Mouse (Mus musculus) large intestine, adult 2 months (tissue): ENCODE results near the gene Kpna6. TPM values are rescaled to one million over a fixed set of nuclear protein-coding genes. Genes with fewer than 3 reads are reported as not detected.

Source experiments
- DNase-seq: peaks from one replicate; pipeline ENCODE4 v3.0.0-alpha.2; 2012; ENCODE audit warnings: low read depth, low spot score
- WGBS: fragments of 180-500 bp; shearing (Covaris S2); methylation state at CpG from one replicate; pipeline ENCODE4 v1.1.7; 2018; 5-methylcytosine and 5-hydroxymethylcytosine counted together
- polyA plus RNA-seq: library from polyadenylated mRNA; depleted of rRNA; stranded (reverse); fragments of >200 nt; gene quantifications from 2 replicates; pipeline ENCODE4 v1.2.3, GENCODE M21; 2012; rRNA removed

Kpna6 gene
- polyA plus RNA-seq, 1 experiment = 15.1 TPM

- no peak for DNase-seq
- whole genome bisulfite sequencing = 46% methylated on average over 11 of the region's 11 CpGs
Observed at GRCm38 (mm10) chr4:129620419-129621282, 51.9 kb downstream of the Kpna6 start.

DNA sequence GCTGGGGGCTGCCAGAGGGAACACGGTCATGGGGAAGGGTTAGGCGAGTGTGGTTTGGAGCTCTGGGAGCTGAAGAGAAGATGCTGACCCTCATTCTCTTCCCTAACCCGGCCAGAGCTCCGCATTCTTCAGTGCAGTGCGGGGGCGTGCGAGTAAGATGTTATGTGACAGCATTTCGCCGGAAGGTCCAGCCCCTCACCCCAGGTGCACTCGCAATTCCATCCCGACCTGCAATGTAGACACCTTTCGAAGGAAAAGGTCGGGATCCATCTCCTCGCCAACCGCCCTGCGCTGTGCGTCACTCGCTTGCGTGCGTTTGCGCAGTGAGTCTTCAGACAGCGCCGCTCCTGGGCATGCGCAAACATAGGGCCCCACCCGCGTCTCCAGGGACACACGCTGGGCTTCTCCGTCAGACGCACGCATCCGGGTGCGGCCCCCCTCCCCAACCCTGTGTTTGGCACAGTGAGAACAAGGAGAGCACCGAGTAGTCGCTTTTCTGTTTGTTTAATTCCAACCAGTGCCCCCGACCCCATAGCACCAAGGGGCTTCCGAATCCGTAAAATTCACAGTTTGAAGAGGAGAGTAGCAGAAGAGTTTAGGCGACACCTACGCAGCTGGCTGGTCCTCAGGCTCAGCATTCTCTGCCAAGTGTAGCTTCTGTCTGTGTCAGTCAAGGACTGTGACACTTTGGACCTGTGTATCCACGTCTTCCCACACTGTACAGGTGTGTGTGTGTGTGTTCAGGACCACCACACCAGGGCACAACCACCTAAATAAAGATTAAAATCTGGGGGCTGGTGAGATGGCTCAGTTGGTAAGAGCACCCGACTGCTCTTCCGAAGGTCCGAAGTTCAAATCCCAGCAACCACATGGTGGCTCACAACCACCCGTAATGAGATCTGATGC, 53.5 kb downstream of the Kpna6 start, which contains the start of gene Iqcc:
Iqcc (minus strand) TSS at position 314 of the 906 bp plus-strand sequence.
- DNase-seq = no peak
- WGBS = 3% methylated on average over 44 of the region's 44 CpGs

- DNase-seq = no peak
- 92% methylated on average over 5 of the region's 5 CpGs for WGBS
Observed at GRCm38 (mm10) chr4:129618031-129618430, 54.5 kb downstream of the Kpna6 start.

DNA sequence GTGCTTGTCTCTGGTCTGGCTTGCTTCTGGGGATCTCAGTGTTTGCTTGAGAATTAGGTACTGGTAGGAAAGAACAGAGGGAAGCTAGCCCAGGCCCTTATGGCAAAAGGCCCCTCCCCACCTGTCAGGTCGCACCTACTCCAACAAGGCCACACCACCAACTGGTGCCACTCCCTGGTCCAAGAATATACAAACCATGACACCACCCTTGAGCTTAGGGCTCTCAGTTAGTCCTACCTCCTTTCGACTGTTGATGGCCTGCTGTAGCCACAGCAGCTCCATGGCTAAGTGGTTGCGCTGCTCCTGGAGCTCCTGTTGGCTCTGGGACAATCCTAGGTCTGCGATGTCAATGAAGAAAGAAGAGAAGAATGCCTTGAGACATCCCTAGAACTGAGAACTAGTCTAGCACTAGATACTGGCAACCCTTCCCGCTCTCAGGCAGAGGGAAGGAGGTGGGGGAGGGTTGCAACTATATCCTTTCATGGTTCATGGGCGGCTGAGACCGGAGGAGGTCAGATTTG, 55.4 kb downstream of the Kpna6 start:
- WGBS = 90% methylated on average over 7 of the region's 7 CpGs
- no peak for DNase-seq

- WGBS = 85% methylated on average over 3 of the region's 3 CpGs
- no peak for DNase-seq
Observed at GRCm38 (mm10) chr4:129616631-129617030, 55.9 kb downstream of the Kpna6 start.

DNA sequence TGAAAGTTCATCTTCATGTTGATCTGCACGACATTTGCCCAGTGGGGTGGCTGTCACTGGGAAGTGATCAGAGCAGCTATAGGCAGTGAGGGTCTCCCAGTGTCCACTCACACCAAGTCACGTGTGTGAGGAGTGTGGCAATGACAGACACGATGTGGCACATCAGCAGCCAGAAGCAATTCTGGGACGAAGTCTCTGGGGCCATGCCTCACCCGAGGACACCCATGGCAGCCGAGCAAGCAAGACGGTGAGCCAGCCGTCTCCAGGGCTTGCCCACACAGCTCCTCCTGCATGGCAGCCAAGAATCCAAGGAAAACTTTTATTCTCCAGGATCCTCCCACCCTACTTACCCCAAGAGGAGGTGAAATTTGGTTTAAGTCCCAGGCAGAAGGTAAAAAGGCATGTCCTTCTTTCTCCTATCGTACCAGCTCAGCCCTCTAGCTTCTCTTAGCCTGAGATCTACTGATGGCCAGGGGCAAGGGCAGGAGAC, 56.7 kb downstream of the Kpna6 start:
- no peak for DNase-seq
- 88% methylated on average over 9 of the region's 9 CpGs for WGBS

DNA sequence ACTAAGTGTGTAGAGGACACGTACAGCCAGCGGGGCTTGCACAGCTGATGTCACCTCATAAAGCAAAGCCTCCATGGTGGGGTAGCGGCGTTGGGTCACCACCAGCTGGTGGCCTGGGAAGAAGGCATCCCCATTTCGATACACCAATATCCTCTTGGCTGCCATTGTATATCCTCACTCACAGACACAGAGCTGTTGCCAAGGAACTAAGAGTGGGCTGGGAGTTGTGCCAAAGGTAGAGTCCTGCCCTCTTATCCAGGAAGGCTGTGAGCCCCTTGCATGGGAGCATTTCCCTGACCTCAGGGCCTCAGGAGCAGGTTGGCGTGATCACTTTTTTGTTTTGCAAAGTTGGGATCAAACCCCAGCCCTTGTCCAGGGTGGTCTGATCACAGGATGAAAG, 58.5 kb downstream of the Kpna6 start, which contains the start of gene Dcdc2b:
Dcdc2b (minus strand) TSS at position 165 of the 400 bp plus-strand sequence.
- no peak for DNase-seq
- WGBS = 72% methylated on average over 6 of the region's 6 CpGs

DNA sequence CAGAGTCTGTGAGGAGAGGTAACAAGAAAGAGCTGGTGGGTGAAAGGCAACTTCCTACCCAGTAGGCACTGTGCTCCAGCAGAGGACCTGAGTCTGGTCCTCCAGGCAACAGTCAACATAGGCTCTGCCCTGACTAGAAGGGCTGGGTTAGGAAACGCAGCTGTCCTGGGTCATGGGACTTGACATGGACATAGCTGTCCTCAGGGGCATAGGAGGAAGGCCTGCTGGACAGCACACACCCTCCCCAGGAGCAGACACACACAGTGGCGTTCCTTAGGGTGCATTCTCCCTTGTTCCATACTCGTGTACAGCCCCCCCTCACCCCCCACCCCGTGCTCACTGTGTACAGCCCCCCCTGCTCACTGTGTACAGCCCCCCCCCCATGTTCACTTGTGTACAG, 62.1 kb downstream of the Kpna6 start:
- WGBS = 60% methylated on average over 4 of the region's 4 CpGs
- no peak for DNase-seq

GRCm38 (mm10) chr4:129610026-129610425, 62.5 kb downstream of the Kpna6 start:
- 54% methylated on average over 4 of the region's 4 CpGs for WGBS
- DNase-seq = no peak

- WGBS = 56% methylated on average over 12 of the region's 12 CpGs
- DNase-seq = no peak
Observed at GRCm38 (mm10) chr4:129609139-129609631, 63.4 kb downstream of the Kpna6 start.

GRCm38 (mm10) chr4:129608426-129609025, 64.0 kb downstream of the Kpna6 start:
- no peak for DNase-seq
- WGBS = 30% methylated on average over 7 of the region's 7 CpGs

DNA sequence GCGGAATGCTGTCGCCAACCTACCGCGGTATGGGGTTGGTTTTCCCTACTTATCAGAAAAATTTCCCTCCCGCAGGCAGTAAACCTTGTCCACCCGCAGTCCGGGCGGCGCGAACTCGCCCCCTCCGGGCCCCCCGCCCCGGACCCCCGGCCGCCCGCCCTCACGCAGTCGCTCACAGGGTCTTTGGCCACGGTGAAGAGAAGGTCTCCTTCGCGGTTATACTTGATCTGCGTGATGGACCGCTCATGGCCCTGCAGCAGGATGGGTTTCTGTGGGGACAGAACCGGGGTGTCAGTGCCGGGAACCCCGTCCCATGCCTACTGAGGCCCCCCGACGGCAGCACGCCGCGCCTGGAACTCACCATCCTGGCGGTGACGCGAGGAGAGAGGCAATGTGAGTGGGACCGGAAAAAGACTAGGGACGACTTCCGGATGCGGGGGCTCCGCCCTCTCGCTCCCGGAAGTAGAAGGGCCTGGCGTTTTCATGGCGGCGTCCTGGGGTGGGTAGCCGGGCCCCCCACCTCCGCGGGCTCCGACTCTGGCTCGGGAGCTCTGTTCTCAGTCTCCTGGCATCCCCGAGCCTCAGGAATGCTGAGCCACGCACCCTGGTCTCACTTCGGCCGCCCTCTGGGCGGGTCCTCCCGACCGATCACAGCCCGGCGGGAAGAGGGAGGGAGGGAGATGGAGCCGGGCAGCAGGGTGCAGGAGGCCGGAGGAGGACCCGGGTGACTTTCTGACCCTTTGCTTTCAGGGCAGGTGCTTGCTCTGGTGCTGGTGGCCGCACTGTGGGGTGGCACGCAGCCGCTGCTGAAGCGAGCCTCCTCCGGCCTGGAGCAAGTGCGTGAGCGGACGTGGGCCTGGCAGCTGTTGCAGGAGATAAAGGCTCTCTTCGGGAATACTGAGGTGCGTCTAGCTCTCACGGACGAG, 72.1 kb downstream of the Kpna6 start, which contains the start of the genes Eif3i and Tmem234:
Eif3i (minus strand) TSS at position 416 of the 926 bp plus-strand sequence.
Tmem234 (plus strand) TSS at position 436 of the 926 bp plus-strand sequence.
- under 1% methylated on average over 74 of the region's 74 CpGs for WGBS
- no peak for DNase-seq

Other genes with a start within 250 kb of the Kpna6 start
- 0.02 TPM in 1 of 2 replicates, not detected in the other for gene Zbtb8b, start 231.9 kb downstream of the Kpna6 start, polyA plus RNA-seq
- gene Bsdc1, start 211.2 kb downstream of the Kpna6 start, polyA plus RNA-seq = 22.8 and 26.3 TPM in 2 replicates
- gene Tssk3, start 181.7 kb downstream of the Kpna6 start, polyA plus RNA-seq = not detected in 2 replicates
- gene Fam229a, start 181.6 kb downstream of the Kpna6 start, polyA plus RNA-seq = 0.17 TPM in 1 of 2 replicates, not detected in the other
- 29.3 and 50.1 TPM in 2 replicates for gene Marcksl1, start 159.2 kb downstream of the Kpna6 start, polyA plus RNA-seq
- 56.6 and 67.3 TPM in 2 replicates for gene Hdac1, start 130.1 kb downstream of the Kpna6 start, polyA plus RNA-seq
- 20.6 TPM in 2 replicates for gene Lck, start 99.1 kb downstream of the Kpna6 start, polyA plus RNA-seq
- gene Fam167b, start 94.2 kb downstream of the Kpna6 start, polyA plus RNA-seq = 0.57 and 0.71 TPM in 2 replicates
- 325 and 337 TPM in 2 replicates for gene Eif3i, start 72.1 kb downstream of the Kpna6 start, polyA plus RNA-seq
- gene Tmem234, start 72.1 kb downstream of the Kpna6 start, polyA plus RNA-seq = 113 and 137 TPM in 2 replicates
- gene Dcdc2b, start 58.5 kb downstream of the Kpna6 start, polyA plus RNA-seq = 0.99 and 1.1 TPM in 2 replicates
- gene Iqcc, start 53.7 kb downstream of the Kpna6 start, polyA plus RNA-seq = 19.2 and 21.1 TPM in 2 replicates
- gene Ccdc28b, start 48.8 kb downstream of the Kpna6 start, polyA plus RNA-seq = 9.4 and 12.3 TPM in 2 replicates
- gene Txlna, start 31.7 kb downstream of the Kpna6 start, polyA plus RNA-seq = 20.3 and 21.6 TPM in 2 replicates
- gene Tmem39b, start 24.1 kb upstream of the Kpna6 start, polyA plus RNA-seq = 21.5 and 23.2 TPM in 2 replicates
- 13.9 and 16.1 TPM in 2 replicates for gene Khdrbs1, start 69.5 kb upstream of the Kpna6 start, polyA plus RNA-seq
- gene Ptp4a2, start 138.5 kb upstream of the Kpna6 start, polyA plus RNA-seq = 37.8 and 39.6 TPM in 2 replicates